Mouse (Mus musculus) adrenal gland, adult 18-20 months (tissue): ENCODE results near the gene Abcg2. TPM values are rescaled to one million over a fixed set of nuclear protein-coding genes. Genes with fewer than 3 reads are reported as not detected.

ENCODE experiments used
- total RNA-seq, 2 experiments: library from RNA; stranded (reverse); gene quantifications; 1 replicate in 1 of 2; 2 replicates in 1 of 2; pipeline ENCODE4 v1.2.3; 2021

Abcg2 gene
- total RNA-seq, 2 experiments from 2014 or later: 23.4 to 26.1 TPM

Other genes starting within 250 kb of the Abcg2 start
- not detected for gene Vmn1r30, start 141.1 kb upstream of the Abcg2 start, total RNA-seq
- gene Vmn1r31, start 109.2 kb upstream of the Abcg2 start, total RNA-seq: not detected
- 10 to 100 TPM; 18.2 to 26.8 TPM for gene Herc3, start 246.9 kb downstream of the Abcg2 start, total RNA-seq